Mouse (Mus musculus): ENCODE data around the gene Socs2. TPM values are rescaled to one million over a fixed set of nuclear protein-coding genes. Genes with fewer than 3 reads are reported as not detected.

Socs2 gene
- polyA plus RNA-seq, 1 experiment from 2014 or later, result 144 TPM

DNA sequence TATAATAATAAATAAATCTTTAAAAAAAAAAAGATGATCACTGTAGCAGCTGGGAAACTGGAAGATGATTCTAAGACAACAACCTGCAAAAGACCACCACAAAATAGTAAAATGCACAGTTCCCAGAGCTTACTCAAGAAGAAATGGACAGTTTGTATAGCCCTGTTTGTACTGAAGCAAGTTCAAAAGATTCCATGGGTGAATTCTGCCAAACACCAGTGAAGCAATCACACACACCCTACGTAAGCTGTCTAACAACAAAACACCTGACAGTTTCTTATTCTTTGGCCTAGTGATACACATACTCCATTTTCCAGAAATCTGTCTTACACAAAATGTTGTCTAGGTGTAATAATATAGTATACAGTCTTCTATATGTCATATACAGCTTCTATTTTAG, 12.1 kb upstream of the Socs2 start:
- no peak overlapping the region for H3K9ac ChIP-seq (replicated peaks; ENCODE audit: low read length)
- DNase-seq, result no peak
- H3K4me1 ChIP-seq (ENCODE audit: control insufficient read depth, insufficient read depth, low read length), result no peaks in the 10 kb centered on the region
- H3K36me3 ChIP-seq (ENCODE audit: control insufficient read depth, insufficient read depth, low read length), result no peaks in the 10 kb centered on the region
- no peak overlapping the region for H3K27ac ChIP-seq (replicated peaks; ENCODE audit: low read depth, low read length)
- no peak overlapping the region for H3K4me3 ChIP-seq (replicated peaks; ENCODE audit: low read depth, low read length)
- no peaks in the 10 kb centered on the region for H3K9me3 ChIP-seq (ENCODE audit: control insufficient read depth, low read length)
- 96% methylated on average over 1 of the region's 1 CpGs for WGBS
- no peak for ATAC-seq (ENCODE audit: low FRiP score, low TSS enrichment)
- H3K4me2 ChIP-seq (ENCODE audit: low read length), result no peak overlapping the region
- no peaks in the 10 kb centered on the region for H3K27me3 ChIP-seq (ENCODE audit: control insufficient read depth, insufficient read depth, low read length)

DNA sequence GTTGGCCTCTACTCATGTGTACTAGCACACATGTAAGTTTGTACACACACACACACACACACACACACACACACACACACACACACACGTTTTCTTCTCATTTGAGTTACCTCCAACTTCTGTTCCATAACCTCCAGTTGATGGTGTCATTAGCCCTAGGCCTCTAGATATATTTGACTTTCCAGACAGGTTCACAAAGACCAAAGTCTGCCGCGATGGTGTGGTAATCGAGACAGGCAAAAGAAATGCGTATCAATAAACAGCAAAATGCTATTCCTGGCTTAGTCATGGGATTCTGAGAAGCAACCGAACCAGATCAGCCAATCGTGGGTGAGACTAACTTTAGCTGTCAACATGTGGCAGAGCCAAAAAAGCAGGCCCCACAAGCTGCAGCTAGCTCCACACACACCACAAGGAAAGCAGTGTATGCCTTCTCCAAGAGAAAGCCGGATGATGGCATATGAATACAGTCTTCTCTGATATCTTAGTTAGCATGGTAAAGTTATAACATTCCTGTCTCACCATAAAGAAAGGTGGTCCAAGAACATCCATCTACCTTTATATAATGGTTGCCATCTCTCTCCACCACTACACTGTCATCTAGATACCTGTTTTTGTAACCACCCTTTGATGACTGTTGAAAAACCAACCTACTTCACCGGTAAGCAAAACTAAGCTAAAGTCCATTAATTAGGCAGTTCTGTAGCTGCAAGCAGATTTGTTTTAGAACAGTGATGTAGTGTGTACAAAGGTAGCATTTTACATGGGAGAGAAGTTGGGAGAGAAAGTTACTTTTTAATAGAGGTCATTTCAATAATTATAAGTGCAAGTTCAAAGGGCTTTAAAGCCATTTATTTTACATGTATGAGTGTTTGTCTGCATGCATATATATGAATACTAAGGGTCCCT, 9.5 kb upstream of the Socs2 start:
- Histone ChIP-seq H3K4me2 (ENCODE audit: low read length) (no peak overlapping the region), H3K27me3 (ENCODE audit: control insufficient read depth, insufficient read depth, low read length) (no peaks in the 10 kb centered on the region), H3K4me1 (ENCODE audit: control insufficient read depth, insufficient read depth, low read length) (no peaks in the 10 kb centered on the region), H3K36me3 (ENCODE audit: control insufficient read depth, insufficient read depth, low read length) (no peaks in the 10 kb centered on the region), H3K9me3 (ENCODE audit: control insufficient read depth, low read length) (no peaks in the 10 kb centered on the region), H3K9ac (replicated peaks; ENCODE audit: low read length) (no peak overlapping the region), H3K27ac (replicated peaks; ENCODE audit: low read depth, low read length) (no peak overlapping the region), H3K4me3 (replicated peaks; ENCODE audit: low read depth, low read length) (no peak overlapping the region)
- 87% methylated on average over 9 of the region's 9 CpGs for WGBS
- DNase-seq, result no peak
- ATAC-seq (ENCODE audit: low FRiP score, low TSS enrichment), result no peak

DNA sequence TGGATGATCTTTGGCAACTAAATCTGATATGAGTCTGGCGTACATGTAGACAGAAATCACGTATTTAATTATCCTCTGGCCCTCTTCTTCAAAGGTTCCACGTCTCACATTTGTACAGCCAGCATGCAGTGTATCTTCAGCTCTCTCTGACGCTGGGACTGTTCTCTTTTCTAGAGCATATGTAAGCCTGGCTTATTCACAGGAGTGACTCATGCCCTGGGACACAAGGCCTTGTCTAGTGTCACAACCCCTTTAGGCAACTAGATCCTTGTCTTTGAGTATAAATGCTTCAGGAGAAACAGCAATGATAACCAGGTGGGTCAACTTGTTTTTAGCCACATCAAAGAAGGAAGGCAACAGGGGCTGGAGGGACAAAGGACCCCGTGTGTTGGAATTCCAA, 5.7 kb upstream of the Socs2 start:
- Histone ChIP-seq H3K36me3 (ENCODE audit: control insufficient read depth, insufficient read depth, low read length) (no peaks in the 10 kb centered on the region), H3K4me1 (ENCODE audit: control insufficient read depth, insufficient read depth, low read length) (no peaks in the 10 kb centered on the region), H3K9ac (replicated peaks; ENCODE audit: low read length) (no peak overlapping the region), H3K4me2 (ENCODE audit: low read length) (no peak overlapping the region), H3K27me3 (ENCODE audit: control insufficient read depth, insufficient read depth, low read length) (no peaks in the 10 kb centered on the region), H3K27ac (replicated peaks; ENCODE audit: low read depth, low read length) (no peak overlapping the region), H3K9me3 (ENCODE audit: control insufficient read depth, low read length) (no peaks in the 10 kb centered on the region), H3K4me3 (replicated peaks; ENCODE audit: low read depth, low read length) (no peak overlapping the region)
- DNase-seq, result no peak
- ATAC-seq (ENCODE audit: low FRiP score, low TSS enrichment), result no peak
- WGBS, result 87% methylated on average over 5 of the region's 5 CpGs

DNA sequence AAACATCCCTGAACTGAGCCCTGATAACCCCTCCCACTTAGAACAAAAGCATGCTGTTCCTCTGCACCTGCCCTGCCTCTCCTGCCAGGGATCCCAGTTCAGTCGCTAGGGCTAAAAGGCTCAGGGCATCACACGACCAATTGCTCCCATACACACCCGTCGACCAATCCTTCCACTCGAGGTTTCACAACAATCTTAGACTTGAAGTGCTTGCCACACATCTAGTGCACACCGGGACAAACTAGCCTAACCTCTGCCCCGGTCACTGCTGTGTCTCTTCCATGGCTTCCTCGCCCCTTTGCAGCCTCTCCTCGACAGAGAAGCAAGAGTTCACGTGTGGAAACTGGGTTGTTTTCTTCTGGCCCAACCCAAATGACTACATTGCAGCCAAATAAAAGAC, 3.3 kb upstream of the Socs2 start:
- DNase-seq (no peak), ATAC-seq (ENCODE audit: low FRiP score, low TSS enrichment) (no peak)
- Histone ChIP-seq H3K27ac (replicated peaks; ENCODE audit: low read depth, low read length) (no peak overlapping the region), H3K36me3 (ENCODE audit: control insufficient read depth, insufficient read depth, low read length) (no peaks in the 10 kb centered on the region), H3K9me3 (ENCODE audit: control insufficient read depth, low read length) (no peaks in the 10 kb centered on the region), H3K9ac (replicated peaks; ENCODE audit: low read length) (no peak overlapping the region), H3K4me2 (ENCODE audit: low read length) (no peak overlapping the region), H3K4me1 (ENCODE audit: control insufficient read depth, insufficient read depth, low read length) (peaks cover 6% of the 10 kb centered on the region; the same call in 1 of the 2 replicates), H3K4me3 (replicated peaks; ENCODE audit: low read depth, low read length) (no peak overlapping the region), H3K27me3 (ENCODE audit: control insufficient read depth, insufficient read depth, low read length) (no peaks in the 10 kb centered on the region)
- 73% methylated on average over 10 of the region's 10 CpGs for WGBS

DNA sequence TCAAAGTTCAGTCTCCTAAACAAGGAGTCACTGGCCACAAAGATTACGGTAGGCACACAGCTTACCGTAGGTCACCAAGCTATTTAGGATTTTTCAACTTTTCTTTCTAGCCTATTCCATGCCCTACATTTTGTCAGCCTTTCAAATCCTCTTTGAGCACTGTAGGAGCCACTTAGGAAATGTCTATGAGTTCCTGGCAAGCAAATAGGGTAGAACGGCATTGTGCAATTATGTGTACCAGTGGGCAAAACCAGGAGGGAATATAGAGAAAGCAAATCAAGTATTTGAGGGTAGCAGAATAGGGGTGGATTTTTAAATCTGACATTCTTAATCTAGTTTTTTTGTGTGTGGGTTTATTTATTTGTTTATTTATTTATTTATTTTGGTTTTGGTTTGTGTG, 2.7 kb upstream of the Socs2 start:
- Histone ChIP-seq H3K9ac (replicated peaks; ENCODE audit: low read length) (no peak overlapping the region), H3K27me3 (ENCODE audit: control insufficient read depth, insufficient read depth, low read length) (no peaks in the 10 kb centered on the region), H3K9me3 (ENCODE audit: control insufficient read depth, low read length) (no peaks in the 10 kb centered on the region), H3K27ac (replicated peaks; ENCODE audit: low read depth, low read length) (no peak overlapping the region), H3K4me3 (replicated peaks; ENCODE audit: low read depth, low read length) (no peak overlapping the region), H3K36me3 (ENCODE audit: control insufficient read depth, insufficient read depth, low read length) (no peaks in the 10 kb centered on the region), H3K4me1 (ENCODE audit: control insufficient read depth, insufficient read depth, low read length) (peaks cover 6% of the 10 kb centered on the region; the same call in 1 of the 2 replicates), H3K4me2 (ENCODE audit: low read length) (no peak overlapping the region)
- ATAC-seq (ENCODE audit: low FRiP score, low TSS enrichment) (no peak), DNase-seq (no peak)
- WGBS, result 94% methylated on average over 3 of the region's 3 CpGs

DNA sequence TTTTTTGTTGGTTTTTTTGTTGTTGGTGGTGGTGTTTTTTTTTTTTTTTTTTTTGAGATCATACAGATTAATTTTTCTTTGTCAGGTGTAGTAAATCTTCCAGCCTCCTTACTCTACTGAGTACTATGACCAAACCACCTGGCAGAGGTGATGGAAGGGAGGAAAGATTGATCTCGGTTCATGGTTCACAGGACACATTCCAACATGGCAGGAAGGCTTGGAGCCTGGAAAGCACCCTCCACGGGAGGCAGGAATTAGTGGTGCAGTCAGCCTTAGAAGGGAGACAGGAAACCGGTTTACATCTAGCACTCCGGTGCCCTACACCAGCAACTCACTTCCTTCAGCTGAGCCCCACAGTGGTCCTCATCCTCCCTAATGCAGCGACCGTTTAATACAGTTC, 1.7 kb upstream of the Socs2 start:
- Histone ChIP-seq H3K4me2 (ENCODE audit: low read length) (no peak overlapping the region), H3K4me1 (ENCODE audit: control insufficient read depth, insufficient read depth, low read length) (peaks cover 12% of the 10 kb centered on the region), H3K36me3 (ENCODE audit: control insufficient read depth, insufficient read depth, low read length) (no peaks in the 10 kb centered on the region), H3K27ac (replicated peaks; ENCODE audit: low read depth, low read length) (no peak overlapping the region), H3K4me3 (replicated peaks; ENCODE audit: low read depth, low read length) (no peak overlapping the region), H3K27me3 (ENCODE audit: control insufficient read depth, insufficient read depth, low read length) (0 out of 2 replicates have a peak, but pooled peaks cover 4% of the 10 kb centered on the region), H3K9ac (replicated peaks; ENCODE audit: low read length) (no peak overlapping the region), H3K9me3 (ENCODE audit: control insufficient read depth, low read length) (no peaks in the 10 kb centered on the region)
- ATAC-seq (ENCODE audit: low FRiP score, low TSS enrichment) (no peak), DNase-seq (no peak)
- WGBS, result 54% methylated on average over 6 of the region's 6 CpGs

DNA sequence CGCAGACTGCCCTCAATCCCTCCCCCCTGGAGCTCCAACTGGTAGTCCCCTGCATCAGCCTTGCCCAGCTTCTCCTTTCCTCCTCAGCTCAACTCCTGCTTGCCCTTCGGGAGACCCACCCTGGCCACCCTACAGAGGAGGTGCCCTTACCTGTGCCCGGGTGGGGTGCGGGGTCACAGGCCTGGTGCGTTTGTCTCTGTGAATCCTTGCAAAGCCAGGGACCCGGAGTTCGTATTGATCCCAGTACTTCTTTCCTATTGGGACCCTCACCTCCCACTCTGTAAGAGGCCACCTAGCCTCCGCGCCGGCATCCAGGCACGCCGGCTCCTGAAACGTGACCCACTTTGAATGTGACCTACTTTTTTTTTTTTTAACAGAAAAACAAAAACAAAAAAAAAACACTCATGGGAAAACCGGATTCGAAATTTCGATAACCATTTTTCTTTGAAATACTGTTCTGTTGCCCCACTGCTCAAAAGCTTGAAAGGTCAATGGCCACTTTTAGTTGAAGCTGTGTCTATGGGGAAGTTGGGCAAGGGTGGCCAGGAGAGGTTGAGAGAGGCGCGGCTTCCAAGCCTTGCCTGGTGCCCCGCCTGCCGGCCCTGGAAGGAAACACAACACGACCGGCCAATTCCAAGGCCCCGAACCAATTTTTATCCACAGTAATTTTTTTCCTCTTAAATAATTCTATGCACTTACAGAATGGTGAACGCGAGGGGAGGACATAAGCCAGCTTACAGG, 686 bp upstream of the Socs2 start:
- peak; percentile 87 for DNase-seq
- Histone ChIP-seq H3K27me3 (ENCODE audit: control insufficient read depth, insufficient read depth, low read length) (0 out of 2 replicates have a peak, but pooled peaks cover 5% of the 10 kb centered on the region), H3K9me3 (ENCODE audit: control insufficient read depth, low read length) (no peaks in the 10 kb centered on the region), H3K4me3 (replicated peaks; ENCODE audit: low read depth, low read length) (peak overlapping the region; percentile 69), H3K4me1 (ENCODE audit: control insufficient read depth, insufficient read depth, low read length) (peaks cover 14% of the 10 kb centered on the region), H3K36me3 (ENCODE audit: control insufficient read depth, insufficient read depth, low read length) (no peaks in the 10 kb centered on the region), H3K27ac (replicated peaks; ENCODE audit: low read depth, low read length) (peak overlapping the region; percentile 90), H3K4me2 (ENCODE audit: low read length) (peak overlapping the region; percentile 96), H3K9ac (replicated peaks; ENCODE audit: low read length) (peak overlapping the region; percentile 82)
- whole genome bisulfite sequencing, result under 1% methylated on average over 25 of the region's 25 CpGs
- peak; percentile 5; the same call in 1 of the 2 replicates for ATAC-seq (ENCODE audit: low FRiP score, low TSS enrichment)

DNA sequence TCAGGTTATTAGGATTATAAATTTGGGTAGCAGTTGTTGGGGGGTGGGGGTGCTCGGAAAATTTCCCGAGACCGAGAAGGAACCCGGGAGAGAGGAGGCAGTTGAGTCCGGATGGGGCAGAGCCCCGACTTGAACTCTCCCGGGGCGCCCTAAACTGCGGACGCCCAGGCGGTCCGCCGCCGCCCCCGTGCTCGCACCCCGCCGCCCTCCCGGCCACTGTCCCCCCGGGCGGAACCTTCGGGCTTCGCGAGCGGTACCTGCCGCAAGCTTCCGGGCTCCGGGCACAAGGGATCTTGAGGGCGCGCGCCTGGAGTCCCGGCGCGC, 657 bp downstream of the Socs2 start:
- Histone ChIP-seq H3K9me3 (ENCODE audit: control insufficient read depth, low read length) (no peaks in the 10 kb centered on the region), H3K27ac (replicated peaks; ENCODE audit: low read depth, low read length) (peak overlapping the region; percentile 90), H3K4me3 (replicated peaks; ENCODE audit: low read depth, low read length) (peak overlapping the region; percentile 69), H3K9ac (replicated peaks; ENCODE audit: low read length) (peak overlapping the region; percentile 82), H3K36me3 (ENCODE audit: control insufficient read depth, insufficient read depth, low read length) (no peaks in the 10 kb centered on the region; the same call in 1 of the 2 replicates), H3K27me3 (ENCODE audit: control insufficient read depth, insufficient read depth, low read length) (0 out of 2 replicates have a peak, but pooled peaks cover 5% of the 10 kb centered on the region), H3K4me1 (ENCODE audit: control insufficient read depth, insufficient read depth, low read length) (peaks cover 14% of the 10 kb centered on the region), H3K4me2 (ENCODE audit: low read length) (peak overlapping the region; percentile 96)
- ATAC-seq (ENCODE audit: low FRiP score, low TSS enrichment) (no peak; the same call in 1 of the 2 replicates), DNase-seq (no peak)
- 0% methylated on average over 29 of the region's 34 CpGs for WGBS

All from midbrain, embryonic 14.5 days (tissue).